Mouse (Mus musculus) olfactory bulb, adult 2 months (tissue): Measurements from ENCODE around the gene Nos1ap.

ENCODE experiments used
- CTCF ChIP-seq: fragments of 200-500 bp; IDR thresholded peaks from 2 replicates; pipeline ENCODE4 v1.5.1; 2012; ENCODE audit warnings: low read depth, mild to moderate bottlenecking, low read length, moderate library complexity; ENCODE audit not compliant: insufficient read depth
- POLR2A ChIP-seq: fragments of 200-500 bp; IDR thresholded peaks from 2 replicates; pipeline ENCODE4 v1.6.1; 2012; ENCODE audit warnings: mild to moderate bottlenecking, low read depth, low read length, moderate library complexity; ENCODE audit not compliant: insufficient read depth

GRCm38 (mm10) chr1:170270696-170271095 is 319.0 kb downstream of the Nos1ap start:
- TF ChIP-seq CTCF: no peak
- TF ChIP-seq POLR2A: no peak
